In genomic region chr1:131137111-131137510, GRCm38 (mm10) we compare ENCODE assay signal across 9 mouse cellular contexts. TPM values are rescaled to one million over a fixed set of nuclear protein-coding genes. Genes with fewer than 3 reads are reported as not detected.
A peak's percentile ranks its signal among the peaks of the same experiment; 100 is the strongest.
DNase-seq lines count a peak whose midpoint lies in the region; ATAC-seq lines count a peak whose summit lies in the region.
"Had no signal": no experiment of that assay in that cellular context is flagged by ENCODE, and none has a peak within 500 bp of the region (broad histone marks: within the 10 kb centered on the region; RNA-seq: fewer than 3 reads in every experiment).

No protein-coding gene starts in this region.

- H3K4me3 ChIP-seq in liver, embryonic 11.5 days (ENCODE audit: low read depth, low read length) = peak overlapping the region; percentile 94
- H3K4me3 ChIP-seq in embryonic facial prominence, embryonic 10.5 days = peak overlapping the region; percentile 76
- no peak overlapping the region for H3K4me3 ChIP-seq in intestine, embryonic 15.5 days (replicated peaks)
- peak overlapping the region; percentile 82 for H3K4me3 ChIP-seq in neural tube, embryonic 13.5 days

- DNase-seq in liver, embryonic 11.5 days (ENCODE audit: low spot score) = no peak
- no peak for DNase-seq in liver
- no peak for DNase-seq in embryonic facial prominence, embryonic 10.5 days (ENCODE audit: low spot score)
- DNase-seq in c-Kit-positive CD71-positive TER-119-positive erythroid progenitor cells, embryonic 14.5 days (ENCODE audit: low spot score) = no peak
- no peak for DNase-seq in layer of hippocampus, adult 8-10 months (ENCODE audit: low spot score in 2 of 2)
- DNase-seq in spleen, adult 12 weeks (ENCODE audit: low spot score) = no peak
- DNase-seq: spleen, adult 18-20 months had no signal

- H3K27ac ChIP-seq in liver, embryonic 11.5 days (ENCODE audit: low read depth, low read length) = peak overlapping the region; percentile 34
- 0 out of 2 replicates have a peak overlapping the region, but pooled peaks have one; percentile 10 for H3K27ac ChIP-seq in embryonic facial prominence, embryonic 10.5 days (replicated peaks)
- no peak overlapping the region for H3K27ac ChIP-seq in intestine, embryonic 15.5 days
- no peak overlapping the region; the same call in 1 of the 2 replicates for H3K27ac ChIP-seq in neural tube, embryonic 13.5 days (replicated peaks)

- H3K9ac ChIP-seq in liver, embryonic 11.5 days (ENCODE audit: low read depth, low read length) = peak overlapping the region; percentile 52
- no peak overlapping the region for H3K9ac ChIP-seq in intestine, embryonic 15.5 days
- H3K9ac ChIP-seq in neural tube, embryonic 13.5 days = peak overlapping the region; percentile 92

- WGBS in liver, embryonic 11.5 days = 19% methylated on average over 5 of the region's 5 CpGs
- WGBS in embryonic facial prominence, embryonic 10.5 days = 21% methylated on average over 5 of the region's 5 CpGs
- 26% methylated on average over 5 of the region's 5 CpGs for WGBS in intestine, embryonic 15.5 days
- WGBS in neural tube, embryonic 13.5 days = 10% methylated on average over 5 of the region's 5 CpGs

- H3K9me3 ChIP-seq in liver, embryonic 11.5 days (ENCODE audit: control insufficient read depth, low read length) = no peaks in the 10 kb centered on the region
- no peaks in the 10 kb centered on the region for H3K9me3 ChIP-seq in embryonic facial prominence, embryonic 10.5 days
- H3K9me3 ChIP-seq in intestine, embryonic 15.5 days = no peaks in the 10 kb centered on the region
- H3K9me3 ChIP-seq in neural tube, embryonic 13.5 days = no peaks in the 10 kb centered on the region

- H3K36me3 ChIP-seq in liver, embryonic 11.5 days (ENCODE audit: control insufficient read depth, insufficient read depth, low read length) = no peaks in the 10 kb centered on the region
- peaks cover 13% of the 10 kb centered on the region for H3K36me3 ChIP-seq in embryonic facial prominence, embryonic 10.5 days (replicated peaks)
- no peaks in the 10 kb centered on the region for H3K36me3 ChIP-seq in intestine, embryonic 15.5 days
- no peaks in the 10 kb centered on the region for H3K36me3 ChIP-seq in neural tube, embryonic 13.5 days

- no peaks in the 10 kb centered on the region for H3K27me3 ChIP-seq in liver, embryonic 11.5 days (replicated peaks; ENCODE audit: control insufficient read depth, insufficient read depth, low read length)
- H3K27me3 ChIP-seq in embryonic facial prominence, embryonic 10.5 days (replicated peaks; ENCODE audit: low read depth, poor library complexity, severe bottlenecking) = no peaks in the 10 kb centered on the region
- no peaks in the 10 kb centered on the region for H3K27me3 ChIP-seq in intestine, embryonic 15.5 days (replicated peaks)
- H3K27me3 ChIP-seq in neural tube, embryonic 13.5 days = no peaks in the 10 kb centered on the region

- peaks cover 21% of the 10 kb centered on the region for H3K4me1 ChIP-seq in liver, embryonic 11.5 days (replicated peaks; ENCODE audit: control insufficient read depth, insufficient read depth, low read length)
- H3K4me1 ChIP-seq in embryonic facial prominence, embryonic 10.5 days = peaks cover 33% of the 10 kb centered on the region
- H3K4me1 ChIP-seq in intestine, embryonic 15.5 days (replicated peaks) = peaks cover 6% of the 10 kb centered on the region
- H3K4me1 ChIP-seq in neural tube, embryonic 13.5 days (replicated peaks) = peaks cover 44% of the 10 kb centered on the region

- ATAC-seq in liver, embryonic 11.5 days (replicated peaks; ENCODE audit: low FRiP score) = no peak
- no peak for ATAC-seq in intestine, embryonic 15.5 days
- no peak for ATAC-seq in neural tube, embryonic 13.5 days (ENCODE audit: low read depth)

- H3K4me2 ChIP-seq in liver, embryonic 11.5 days = peak overlapping the region; percentile 92
- H3K4me2 ChIP-seq in intestine, embryonic 15.5 days (replicated peaks) = 0 out of 2 replicates have a peak overlapping the region, but pooled peaks have one; percentile 9
- peak overlapping the region; percentile 79 for H3K4me2 ChIP-seq in neural tube, embryonic 13.5 days

RNA-seq across cellular contexts. Expression of gene Dyrk3, which starts 1.0 kb away (rescaled TPM):
- polyA plus RNA-seq in liver, embryonic 11.5 days (2014; fragmentation: Nextera tagmentation; extraction: Ambion mirVana) = 11.7 and 16.2 TPM in 2 replicates
- polyA plus RNA-seq in embryonic facial prominence, embryonic 10.5 days (2016; fragmentation: Nextera tagmentation; extraction: Ambion mirVana) = 8.7 and 9.7 TPM in 2 replicates
- 3.5 and 4.1 TPM in 2 replicates for polyA plus RNA-seq in intestine, embryonic 15.5 days (2015; fragmentation: Nextera tagmentation; extraction: Ambion mirVana)
- polyA plus RNA-seq in neural tube, embryonic 13.5 days (2015; fragmentation: Nextera tagmentation; extraction: Ambion mirVana) = 12.8 and 17.3 TPM in 2 replicates
- total RNA-seq in layer of hippocampus, adult 8-10 months (2022) = 10 to 100 TPM; 13.5 to 17.6 (median 14.6) TPM

RNA-seq across cellular contexts. Expression of gene Eif2d, which starts 15.9 kb away (rescaled TPM):
- polyA plus RNA-seq in liver, embryonic 11.5 days (2014; fragmentation: Nextera tagmentation; extraction: Ambion mirVana) = 61.4 and 62.5 TPM in 2 replicates
- 66.9 and 70.3 TPM in 2 replicates for polyA plus RNA-seq in embryonic facial prominence, embryonic 10.5 days (2016; fragmentation: Nextera tagmentation; extraction: Ambion mirVana)
- 53.0 and 55.1 TPM in 2 replicates for polyA plus RNA-seq in intestine, embryonic 15.5 days (2015; fragmentation: Nextera tagmentation; extraction: Ambion mirVana)
- polyA plus RNA-seq in neural tube, embryonic 13.5 days (2015; fragmentation: Nextera tagmentation; extraction: Ambion mirVana) = 47.9 and 50.4 TPM in 2 replicates
- 10 to 100 TPM; 40.0 to 50.0 (median 46.8) TPM for total RNA-seq in layer of hippocampus, adult 8-10 months (2022)

RNA-seq across cellular contexts. Expression of gene Mapkapk2, which starts 39.5 kb away (rescaled TPM):
- 26.9 and 30.1 TPM in 2 replicates for polyA plus RNA-seq in liver, embryonic 11.5 days (2014; fragmentation: Nextera tagmentation; extraction: Ambion mirVana)
- 44.4 and 45.4 TPM in 2 replicates for polyA plus RNA-seq in embryonic facial prominence, embryonic 10.5 days (2016; fragmentation: Nextera tagmentation; extraction: Ambion mirVana)
- 42.6 and 44.5 TPM in 2 replicates for polyA plus RNA-seq in intestine, embryonic 15.5 days (2015; fragmentation: Nextera tagmentation; extraction: Ambion mirVana)
- 22.3 and 22.7 TPM in 2 replicates for polyA plus RNA-seq in neural tube, embryonic 13.5 days (2015; fragmentation: Nextera tagmentation; extraction: Ambion mirVana)
- 10 to 100 TPM; 27.7 to 42.7 (median 35.3) TPM for total RNA-seq in layer of hippocampus, adult 8-10 months (2022)

Comparison
In these comparisons a context has a peak if more than half of its experiments do, and no peak if none do; other contexts are left out.
1. H3K27ac ChIP-seq: peak in liver, embryonic 11.5 days (single experiment) and embryonic facial prominence, embryonic 10.5 days (single experiment); none in intestine, embryonic 15.5 days (single experiment) and neural tube, embryonic 13.5 days (single experiment).
2. H3K4me2 ChIP-seq: peak in every context shown above with its lines; median percentile 92 in liver, embryonic 11.5 days; 79 in neural tube, embryonic 13.5 days; 9 in intestine, embryonic 15.5 days.